Mouse (Mus musculus) C3H10T1/2 (cell line): ENCODE data around the gene Hbb-bt. TPM values are rescaled to one million over a fixed set of nuclear protein-coding genes. Genes with fewer than 3 reads are reported as not detected.

Source experiments
- polyA plus RNA-seq, 2 experiments: library from polyadenylated mRNA; unstranded; fragments of >200 nt; fragmentation: generic; extraction: Trizol; gene quantifications; one replicate each; pipeline ENCODE4 v1.2.1; 2012; ENCODE audit warnings: missing spikeins in 2 of 2

Hbb-bt gene
- not detected for polyA plus RNA-seq

GRCm38 (mm10) chr7:103813766-103814165 is at the start of gene Hbb-bt:
Gene Hbb-bt (minus strand): TSS chr7:103813996.

GRCm38 (mm10) chr7:103853090-103853489 is 39.3 kb upstream of the Hbb-bt start, which contains the start of gene Hbb-y:
Gene Hbb-y (minus strand): TSS chr7:103853216.

GRCm38 (mm10) chr7:103843034-103843433 is 29.2 kb upstream of the Hbb-bt start, which contains the start of gene Hbb-bh1:
Gene Hbb-bh1 (minus strand): TSS chr7:103843164.

GRCm38 (mm10) chr7:103840268-103840667 is 26.5 kb upstream of the Hbb-bt start, which contains the start of gene Hbb-bh2:
Gene Hbb-bh2 (minus strand): TSS chr7:103840520.

GRCm38 (mm10) chr7:103827808-103828207 is 14.0 kb upstream of the Hbb-bt start, which contains the start of gene Hbb-bs:
Gene Hbb-bs (minus strand): TSS chr7:103828096.

GRCm38 (mm10) chr7:103791721-103792120 is 22.1 kb downstream of the Hbb-bt start, which contains the start of gene Olfr67:
Gene Olfr67 (minus strand): TSS chr7:103791821.

GRCm38 (mm10) chr7:103779598-103779997 is 34.2 kb downstream of the Hbb-bt start, which contains the start of gene Olfr68:
Gene Olfr68 (minus strand): TSS chr7:103779698.

GRCm38 (mm10) chr7:103771494-103771893 is 42.3 kb downstream of the Hbb-bt start, which contains the start of gene Olfr69:
Gene Olfr69 (minus strand): TSS chr7:103771594.

Other genes with a start within 250 kb of the Hbb-bt start
- not detected for gene Olfr616, start 244.9 kb downstream of the Hbb-bt start, polyA plus RNA-seq
- not detected for gene Olfr617, start 240.9 kb downstream of the Hbb-bt start, polyA plus RNA-seq
- gene Olfr618, start 223.9 kb downstream of the Hbb-bt start, polyA plus RNA-seq: not detected
- not detected for gene Olfr619, start 213.4 kb downstream of the Hbb-bt start, polyA plus RNA-seq
- gene Olfr620, start 201.5 kb downstream of the Hbb-bt start, polyA plus RNA-seq: not detected
- not detected for gene Olfr622, start 171.3 kb downstream of the Hbb-bt start, polyA plus RNA-seq
- not detected for gene Olfr623, start 150.3 kb downstream of the Hbb-bt start, polyA plus RNA-seq
- not detected for gene Olfr624, start 142.8 kb downstream of the Hbb-bt start, polyA plus RNA-seq
- not detected for gene Olfr625-ps1, start 131.3 kb downstream of the Hbb-bt start, polyA plus RNA-seq
- not detected for gene Olfr243, start 99.3 kb downstream of the Hbb-bt start, polyA plus RNA-seq
- gene Olfr628, start 83.6 kb downstream of the Hbb-bt start, polyA plus RNA-seq: not detected
- gene Olfr629, start 69.1 kb downstream of the Hbb-bt start, polyA plus RNA-seq: not detected
- gene Olfr630, start 56.7 kb downstream of the Hbb-bt start, polyA plus RNA-seq: not detected
- not detected for gene Olfr69, start 42.4 kb downstream of the Hbb-bt start, polyA plus RNA-seq
- gene Olfr68, start 34.3 kb downstream of the Hbb-bt start, polyA plus RNA-seq: not detected
- gene Olfr67, start 22.2 kb downstream of the Hbb-bt start, polyA plus RNA-seq: not detected
- not detected for gene Hbb-bs, start 14.1 kb upstream of the Hbb-bt start, polyA plus RNA-seq
- not detected for gene Hbb-bh2, start 26.5 kb upstream of the Hbb-bt start, polyA plus RNA-seq
- gene Hbb-bh1, start 29.2 kb upstream of the Hbb-bt start, polyA plus RNA-seq: under 1 TPM; 0.08 to 0.97 TPM
- gene Hbb-y, start 39.2 kb upstream of the Hbb-bt start, polyA plus RNA-seq: under 1 TPM in 1 of 2 experiments, not detected in 1; 0.06 TPM
- not detected for gene Olfr66, start 72.3 kb upstream of the Hbb-bt start, polyA plus RNA-seq
- gene Olfr64, start 80.5 kb upstream of the Hbb-bt start, polyA plus RNA-seq: not detected
- gene Olfr65, start 89.5 kb upstream of the Hbb-bt start, polyA plus RNA-seq: under 1 TPM in 1 of 2 experiments, not detected in 1; 0.05 TPM
- gene Olfr631, start 114.8 kb upstream of the Hbb-bt start, polyA plus RNA-seq: not detected
- not detected for gene Olfr632, start 120.4 kb upstream of the Hbb-bt start, polyA plus RNA-seq
- not detected for gene Olfr633, start 130.4 kb upstream of the Hbb-bt start, polyA plus RNA-seq
- gene Olfr635, start 157.2 kb upstream of the Hbb-bt start, polyA plus RNA-seq: not detected
- gene Olfr638, start 184.8 kb upstream of the Hbb-bt start, polyA plus RNA-seq: not detected
- gene Olfr639, start 203.3 kb upstream of the Hbb-bt start, polyA plus RNA-seq: not detected
- gene Olfr640, start 211.6 kb upstream of the Hbb-bt start, polyA plus RNA-seq: not detected
- not detected for gene Olfr641, start 221.4 kb upstream of the Hbb-bt start, polyA plus RNA-seq
- not detected for gene Olfr642, start 238.7 kb upstream of the Hbb-bt start, polyA plus RNA-seq
- gene 4930516K23Rik, start 247.4 kb upstream of the Hbb-bt start, polyA plus RNA-seq: not detected